Comparison of ENCODE assay signal across 29 mouse cellular contexts in the genomic region with DNA sequence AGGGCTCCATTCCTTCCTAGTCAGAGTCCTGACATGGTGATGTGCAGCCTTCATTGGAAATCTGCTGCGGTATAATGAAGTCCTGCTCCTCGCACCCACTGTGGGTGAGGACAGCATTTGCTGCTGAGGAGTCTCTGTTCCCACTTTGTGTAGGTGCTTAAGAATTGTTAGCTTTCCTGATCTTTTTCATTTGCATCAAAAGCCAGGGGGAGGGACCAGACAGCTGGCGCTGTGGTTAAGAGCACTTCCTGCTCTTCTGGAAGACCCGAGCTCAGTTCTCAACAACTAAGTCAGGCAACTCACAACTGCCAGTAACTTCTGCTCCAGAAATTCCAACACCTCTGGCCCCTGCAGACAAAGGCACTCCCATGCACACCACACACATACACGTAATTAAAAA. TPM values are rescaled to one million over a fixed set of nuclear protein-coding genes. Genes with fewer than 3 reads are reported as not detected.
A peak's percentile ranks its signal among the peaks of the same experiment; 100 is the strongest.
DNase-seq lines count a peak whose midpoint lies in the region; ATAC-seq and TF ChIP-seq lines count a peak whose summit lies in the region.
"Had no signal": no experiment of that assay in that cellular context is flagged by ENCODE, and none has a peak within 500 bp of the region (broad histone marks: within the 10 kb centered on the region; RNA-seq: fewer than 3 reads in every experiment).

No protein-coding gene starts in this region.

- H3K27me3 ChIP-seq in megakaryocyte, embryonic 14.5 days (replicated peaks), result peaks cover 27% of the 10 kb centered on the region
- H3K27me3 ChIP-seq in thymus, adult 2 months (ENCODE audit: control insufficient read depth, insufficient read depth, low read length), result no peaks in the 10 kb centered on the region
- H3K27me3 ChIP-seq: intestine, embryonic 15.5 days; limb, embryonic 15.5 days; liver, embryonic 15.5 days had no signal

- peak overlapping the region; percentile 33 for H3K4me3 ChIP-seq in megakaryocyte, embryonic 14.5 days (replicated peaks)
- H3K4me3 ChIP-seq in thymus, adult 2 months (ENCODE audit: control insufficient read depth, insufficient read depth, low read length), result no peak overlapping the region
- H3K4me3 ChIP-seq: embryonic facial prominence, embryonic 13.5 days; erythroblast, embryonic 14.5 days; forebrain, embryonic 13.5 days; gastrocnemius, adult 2 months; intestine, embryonic 15.5 days; kidney, embryonic 15.5 days; left cerebral cortex, adult 2 months; limb, embryonic 15.5 days; liver, embryonic 15.5 days had no signal

- H3K4me1 ChIP-seq in megakaryocyte, embryonic 14.5 days, result peaks cover 28% of the 10 kb centered on the region
- H3K4me1 ChIP-seq in thymus, adult 2 months (replicated peaks; ENCODE audit: control insufficient read depth, insufficient read depth, low read length), result peaks cover 24% of the 10 kb centered on the region
- H3K4me1 ChIP-seq: embryonic facial prominence, embryonic 13.5 days; intestine, embryonic 15.5 days; limb, embryonic 15.5 days; liver, embryonic 15.5 days had no signal

- H3K36me3 ChIP-seq in megakaryocyte, embryonic 14.5 days (replicated peaks; ENCODE audit: low read length), result no peaks in the 10 kb centered on the region
- H3K36me3 ChIP-seq in thymus, adult 2 months (ENCODE audit: control insufficient read depth, insufficient read depth, low read length), result no peaks in the 10 kb centered on the region
- H3K36me3 ChIP-seq: embryonic facial prominence, embryonic 13.5 days; intestine, embryonic 15.5 days; kidney, embryonic 15.5 days; limb, embryonic 15.5 days; liver, embryonic 15.5 days had no signal

- no peak for ATAC-seq in megakaryocyte, adult 5-6 weeks (ENCODE audit: poor library complexity, severe bottlenecking)
- ATAC-seq: activated CD4-positive, CD25-positive, alpha-beta regulatory T cell, adult 4 months; forebrain, embryonic 13.5 days; hindbrain, embryonic 16.5 days; intestine, embryonic 15.5 days; lung, postnatal 0 days; Patski had no signal

- DNase-seq in R1 (ENCODE audit: low read depth, low spot score), result peak; percentile 28
- peak; percentile 73 for DNase-seq in thymus, adult 2 months
- peak; percentile 76 for DNase-seq in thymus, postnatal 4 days
- DNase-seq in left cerebral cortex, adult 9 months (ENCODE audit: low spot score in 2 of 2), result no peak
- no peak for DNase-seq in heart, adult 18-20 months
- DNase-seq in natural killer cell, adult 2 months (ENCODE audit: low spot score in 2 of 2), result no peak
- DNase-seq: adrenal gland, adult 8-10 months; cerebellum, adult 2 months; cerebellum, postnatal 25 days; embryo, embryonic 11 days; gastrocnemius, adult 2 months; kidney, postnatal 4 days; left cerebral cortex, postnatal 4 days; spleen, adult 18-20 months had no signal

- TF ChIP-seq CTCF in thymus, adult 2 months (IDR thresholded peaks at IDR 0.05; ENCODE audit: borderline replicate concordance, control insufficient read depth, extremely low read depth, insufficient read depth, low read length, poor library complexity), result no peak

- H3K27ac ChIP-seq in thymus, adult 2 months (ENCODE audit: control insufficient read depth, insufficient read depth, low read length), result peak overlapping the region; percentile 37; the same call in 1 of the 2 replicates
- H3K27ac ChIP-seq: embryonic facial prominence, embryonic 13.5 days; forebrain, embryonic 13.5 days; gastrocnemius, adult 2 months; intestine, embryonic 15.5 days; kidney, embryonic 15.5 days; left cerebral cortex, adult 2 months; limb, embryonic 15.5 days; liver, embryonic 15.5 days; macrophage had no signal

- H3K9me3 ChIP-seq in megakaryocyte, embryonic 14.5 days, result no peaks in the 10 kb centered on the region
- H3K9me3 ChIP-seq: embryonic facial prominence, embryonic 13.5 days; forebrain, embryonic 13.5 days; intestine, embryonic 15.5 days; kidney, embryonic 15.5 days; limb, embryonic 15.5 days; liver, embryonic 15.5 days had no signal

- no peak for TF ChIP-seq POLR2A in thymus, adult 2 months (IDR thresholded peaks at IDR 0.05; ENCODE audit: control insufficient read depth, extremely low read depth, insufficient read depth, low read length, poor library complexity)

- whole genome bisulfite sequencing in thymus, adult 2 months, result 12% methylated on average over 5 of the region's 5 CpGs

RNA-seq across cellular contexts. Expression of a gene that starts 43.7 kb away (rescaled TPM):
- 7.0 TPM in 1 of 2 replicates, not detected in the other for polyA plus RNA-seq in megakaryocyte, embryonic 14.5 days (2012; ENCODE audit: insufficient read depth, low replicate concordance)
- 14.8 and 15.8 TPM in 2 replicates for total RNA-seq in megakaryocyte, adult 5-6 weeks (2015)
- 13.2 TPM in 2 replicates for total RNA-seq in megakaryocyte, adult 5-6 weeks (2017)
- polyA plus RNA-seq in thymus, adult 2 months (2012; rRNA removed), result 6.4 and 9.3 TPM in 2 replicates
- 10 to 100 TPM; 25.3 to 30.5 TPM for total RNA-seq in heart, adult 18-20 months (2021)

Comparison
In these comparisons a context has a peak if more than half of its experiments do, and no peak if none do; other contexts are left out.
1. DNase-seq: peak in R1 (single experiment), thymus, adult 2 months (single experiment) and thymus, postnatal 4 days (single experiment); none in left cerebral cortex, adult 9 months (0 of 2), heart, adult 18-20 months (0 of 2) and natural killer cell, adult 2 months (0 of 2).